Mouse (Mus musculus): ENCODE data around the gene Plxna2.

DNA sequence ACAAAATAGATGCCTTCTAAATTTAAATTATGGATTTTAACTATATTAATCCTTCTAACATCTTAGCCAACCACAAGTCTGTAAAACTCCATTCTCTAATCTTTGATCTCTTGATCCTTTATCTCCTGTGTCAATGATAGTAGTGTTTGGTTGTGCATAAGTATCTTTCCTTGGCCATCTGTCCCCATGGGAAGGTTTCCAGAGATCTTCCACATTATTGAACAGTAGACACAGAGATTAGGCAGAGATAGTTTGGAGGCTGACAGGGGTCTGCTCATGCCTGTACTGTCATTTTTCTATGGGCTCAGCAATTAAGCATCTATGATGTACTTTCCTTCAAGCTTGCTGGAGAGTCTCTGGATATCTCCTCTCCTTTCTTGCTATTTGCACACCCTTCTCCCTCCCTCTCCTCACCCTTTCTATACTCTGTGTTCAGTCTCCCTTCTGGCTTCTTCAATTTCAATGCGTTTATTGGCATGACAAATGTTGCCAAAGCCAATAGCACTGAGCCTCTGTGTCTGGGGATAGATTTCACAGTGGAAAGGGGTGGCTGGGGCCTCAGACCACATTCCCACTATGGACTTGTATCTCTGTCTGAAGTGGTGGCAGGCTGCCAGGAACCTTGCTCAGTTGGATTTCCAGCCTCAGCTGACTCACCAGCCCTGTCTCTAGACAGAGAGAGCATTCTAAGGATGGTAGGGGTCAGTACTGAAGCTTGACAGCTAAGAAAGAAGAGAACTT lies 29.1 kb upstream of the Plxna2 start:
- no peak for TF ChIP-seq POLR2A (IDR thresholded peaks at IDR 0.05; ENCODE audit: extremely low read depth, insufficient read depth, low read length)
- no peak for TF ChIP-seq CTCF (IDR thresholded peaks at IDR 0.05; ENCODE audit: low read depth, low read length)
